Mouse (Mus musculus): ENCODE data around the gene Rin2. TPM values are rescaled to one million over a fixed set of nuclear protein-coding genes. Genes with fewer than 3 reads are reported as not detected.

Rin2 gene
- polyA plus RNA-seq, 1 experiment from 2014 or later: 37.9 TPM

DNA sequence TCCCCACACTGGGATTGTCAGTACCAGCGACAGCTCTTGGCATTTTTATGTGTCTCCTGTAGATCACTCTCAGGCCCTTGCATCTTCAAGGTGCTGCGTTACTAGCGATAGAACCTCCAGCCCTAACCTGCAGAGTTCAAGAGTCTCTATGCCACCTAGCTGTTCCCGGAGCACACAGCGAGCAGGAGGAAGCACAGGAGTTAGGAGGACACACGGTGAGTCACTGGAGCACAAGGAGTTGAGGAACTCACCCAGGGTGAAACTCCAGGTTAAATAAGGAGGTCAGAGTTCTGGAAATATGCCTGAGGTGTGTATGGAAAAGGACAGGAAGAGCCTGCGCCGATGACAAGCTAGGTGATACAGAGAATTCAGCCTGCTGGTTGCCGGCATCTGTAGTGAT, 5.7 kb downstream of the Rin2 start:
- ATAC-seq (ENCODE audit: low read depth): no peak
- Histone ChIP-seq H3K9ac (ENCODE audit: low read length) (no peak overlapping the region), H3K9me3 (ENCODE audit: control insufficient read depth, low read length) (peaks cover 3% of the 10 kb centered on the region; the same call in 1 of the 2 replicates), H3K4me3 (ENCODE audit: low read length) (no peak overlapping the region), H3K4me1 (replicated peaks; ENCODE audit: control insufficient read depth, insufficient read depth, low read length) (peaks cover 48% of the 10 kb centered on the region), H3K36me3 (ENCODE audit: control insufficient read depth, insufficient read depth, low read length) (no peaks in the 10 kb centered on the region), H3K4me2 (ENCODE audit: low read depth, low read length) (no peak overlapping the region), H3K27me3 (ENCODE audit: control insufficient read depth, insufficient read depth, low read depth, low read length) (no peaks in the 10 kb centered on the region), H3K27ac (ENCODE audit: low read length) (peak overlapping the region; percentile 68)
- WGBS: 64% methylated on average over 9 of the region's 9 CpGs

DNA sequence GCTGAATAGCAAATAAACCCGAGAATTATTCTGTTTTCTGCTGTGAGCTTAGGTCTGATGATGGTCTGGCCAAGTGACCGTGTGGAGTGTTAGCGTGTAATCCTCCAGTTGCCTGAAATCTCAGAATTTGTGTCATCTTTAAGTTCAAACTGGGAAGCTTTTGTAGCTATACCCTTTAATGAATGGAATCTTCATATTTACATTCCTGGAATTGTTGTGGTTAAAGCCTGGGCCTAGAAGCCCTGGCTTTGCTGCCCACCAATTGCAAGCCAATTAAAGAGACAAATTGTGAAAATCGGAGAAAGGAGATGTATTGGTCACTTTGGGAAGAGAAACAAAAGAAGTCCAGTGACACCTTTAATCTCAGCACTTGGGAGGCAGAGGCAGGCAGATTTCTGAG, 6.6 kb downstream of the Rin2 start:
- no peaks in the 10 kb centered on the region for H3K36me3 ChIP-seq (ENCODE audit: control insufficient read depth, insufficient read depth, low read length)
- H3K4me3 ChIP-seq (ENCODE audit: low read length): no peak overlapping the region
- peaks cover 40% of the 10 kb centered on the region for H3K4me1 ChIP-seq (replicated peaks; ENCODE audit: control insufficient read depth, insufficient read depth, low read length)
- 57% methylated on average over 4 of the region's 4 CpGs for WGBS
- H3K9ac ChIP-seq (ENCODE audit: low read length): no peak overlapping the region
- H3K4me2 ChIP-seq (ENCODE audit: low read depth, low read length): no peak overlapping the region
- H3K27me3 ChIP-seq (ENCODE audit: control insufficient read depth, insufficient read depth, low read depth, low read length): no peaks in the 10 kb centered on the region
- peaks cover 3% of the 10 kb centered on the region; the same call in 1 of the 2 replicates for H3K9me3 ChIP-seq (ENCODE audit: control insufficient read depth, low read length)
- peak overlapping the region; percentile 12; the same call in 1 of the 2 replicates for H3K27ac ChIP-seq (ENCODE audit: low read length)
- ATAC-seq (ENCODE audit: low read depth): peak; percentile 1; the same call in 1 of the 2 replicates

DNA sequence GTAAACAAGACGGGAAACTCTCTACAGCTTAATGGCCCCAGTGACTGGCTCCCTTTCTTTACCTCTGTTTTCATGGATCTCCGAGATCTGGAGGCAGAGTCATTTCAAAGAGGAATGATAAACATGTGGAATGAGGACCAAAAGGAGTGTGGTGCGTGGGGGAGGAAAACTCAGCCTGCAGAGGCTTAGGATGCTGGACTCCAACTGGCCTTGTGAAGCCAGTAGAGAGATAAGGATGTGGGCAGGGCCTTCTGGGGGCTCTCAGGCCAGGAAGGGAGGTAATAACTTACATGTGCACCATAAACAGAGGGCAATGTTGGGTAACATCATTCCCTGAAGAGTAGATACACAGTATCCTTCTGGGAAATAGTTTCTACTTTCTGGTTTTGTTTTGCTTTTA, 7.9 kb downstream of the Rin2 start:
- H3K27me3 ChIP-seq (ENCODE audit: control insufficient read depth, insufficient read depth, low read depth, low read length): no peaks in the 10 kb centered on the region
- no peak overlapping the region for H3K9ac ChIP-seq (ENCODE audit: low read length)
- WGBS: 40% methylated on average over 3 of the region's 3 CpGs
- no peaks in the 10 kb centered on the region for H3K9me3 ChIP-seq (ENCODE audit: control insufficient read depth, low read length)
- ATAC-seq (ENCODE audit: low read depth): no peak
- no peaks in the 10 kb centered on the region for H3K36me3 ChIP-seq (ENCODE audit: control insufficient read depth, insufficient read depth, low read length)
- no peak overlapping the region for H3K4me3 ChIP-seq (ENCODE audit: low read length)
- no peak overlapping the region for H3K4me2 ChIP-seq (ENCODE audit: low read depth, low read length)
- no peak overlapping the region for H3K27ac ChIP-seq (ENCODE audit: low read length)
- H3K4me1 ChIP-seq (replicated peaks; ENCODE audit: control insufficient read depth, insufficient read depth, low read length): peaks cover 35% of the 10 kb centered on the region

DNA sequence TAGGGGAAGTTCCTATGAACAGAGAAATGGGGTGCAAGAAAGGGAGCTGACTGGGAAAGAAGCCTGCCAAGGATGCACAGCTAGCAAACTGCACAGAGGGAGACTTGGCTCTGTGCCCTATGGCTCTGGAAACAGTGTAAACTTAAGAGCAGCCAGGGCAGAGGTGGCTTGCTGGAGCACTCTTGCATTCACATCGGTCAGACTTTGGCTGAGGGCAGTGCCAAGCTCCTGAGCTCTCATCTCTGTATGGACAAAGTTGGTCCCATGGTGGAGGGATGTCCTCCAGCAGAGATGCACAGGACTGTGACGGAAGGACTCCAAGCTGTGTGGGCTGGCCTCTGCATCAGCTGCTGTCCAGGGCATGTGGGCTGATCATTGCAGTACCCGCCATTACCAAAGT, 8.5 kb downstream of the Rin2 start:
- H3K4me1 ChIP-seq (replicated peaks; ENCODE audit: control insufficient read depth, insufficient read depth, low read length): peaks cover 35% of the 10 kb centered on the region
- 0 out of 2 replicates have a peak overlapping the region, but pooled peaks have one; percentile 9 for H3K27ac ChIP-seq (ENCODE audit: low read length)
- no peaks in the 10 kb centered on the region for H3K27me3 ChIP-seq (ENCODE audit: control insufficient read depth, insufficient read depth, low read depth, low read length)
- no peaks in the 10 kb centered on the region for H3K36me3 ChIP-seq (ENCODE audit: control insufficient read depth, insufficient read depth, low read length)
- H3K4me2 ChIP-seq (ENCODE audit: low read depth, low read length): no peak overlapping the region
- WGBS: 32% methylated on average over 3 of the region's 3 CpGs
- no peaks in the 10 kb centered on the region for H3K9me3 ChIP-seq (ENCODE audit: control insufficient read depth, low read length)
- H3K4me3 ChIP-seq (ENCODE audit: low read length): no peak overlapping the region
- H3K9ac ChIP-seq (ENCODE audit: low read length): no peak overlapping the region
- ATAC-seq (ENCODE audit: low read depth): peak; percentile 74

DNA sequence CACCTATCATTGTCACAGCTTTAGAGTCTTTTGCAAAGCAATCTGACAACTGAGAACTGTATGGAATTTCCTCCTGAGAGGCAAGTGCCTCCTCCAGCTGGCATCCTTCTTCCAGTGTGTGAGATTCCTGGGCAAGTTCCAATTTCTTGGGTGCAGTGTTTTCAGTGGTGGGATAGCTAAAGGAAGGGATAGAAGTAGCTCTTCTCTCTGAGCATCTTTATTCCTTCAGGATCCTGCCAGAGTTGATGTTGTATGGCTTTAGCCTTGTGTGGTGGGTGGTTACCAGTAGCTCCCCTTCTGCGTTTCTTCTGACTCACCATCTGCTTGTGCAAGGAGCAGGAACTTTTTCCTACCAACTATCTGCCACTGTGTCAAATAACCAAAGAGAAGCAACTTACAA, 9.1 kb downstream of the Rin2 start:
- H3K4me2 ChIP-seq (ENCODE audit: low read depth, low read length): no peak overlapping the region
- 70% methylated on average over 1 of the region's 1 CpGs for WGBS

DNA sequence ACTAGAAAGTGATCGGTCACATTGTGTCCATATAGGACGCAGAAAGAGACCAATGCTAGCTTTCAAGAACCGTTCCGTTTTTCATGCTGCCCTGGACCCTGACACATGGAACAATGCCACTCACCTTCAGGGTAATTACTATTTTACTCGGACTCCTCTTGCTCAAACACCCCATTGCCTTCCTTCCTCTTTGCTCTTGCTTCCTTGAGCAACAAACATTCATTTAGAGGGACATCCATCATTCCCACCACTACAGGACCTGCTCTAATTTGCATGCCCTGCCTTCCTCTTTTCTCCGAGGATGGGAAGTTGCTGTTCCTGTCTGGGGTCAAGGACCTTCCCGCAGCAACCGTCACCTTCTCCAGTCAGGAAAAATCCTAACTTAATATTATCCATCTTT, 9.9 kb downstream of the Rin2 start:
- Histone ChIP-seq H3K27ac (ENCODE audit: low read length) (no peak overlapping the region), H3K27me3 (ENCODE audit: control insufficient read depth, insufficient read depth, low read depth, low read length) (no peaks in the 10 kb centered on the region), H3K36me3 (ENCODE audit: control insufficient read depth, insufficient read depth, low read length) (no peaks in the 10 kb centered on the region), H3K4me1 (replicated peaks; ENCODE audit: control insufficient read depth, insufficient read depth, low read length) (peaks cover 34% of the 10 kb centered on the region), H3K9ac (ENCODE audit: low read length) (no peak overlapping the region), H3K4me2 (ENCODE audit: low read depth, low read length) (no peak overlapping the region), H3K9me3 (ENCODE audit: control insufficient read depth, low read length) (no peaks in the 10 kb centered on the region), H3K4me3 (ENCODE audit: low read length) (no peak overlapping the region)
- 66% methylated on average over 8 of the region's 8 CpGs for WGBS
- ATAC-seq (ENCODE audit: low read depth): no peak

More for the DNA sequence above, 9.1 kb downstream of the Rin2 start:
- no peak for ATAC-seq (ENCODE audit: low read depth)
- Histone ChIP-seq H3K27me3 (ENCODE audit: control insufficient read depth, insufficient read depth, low read depth, low read length) (no peaks in the 10 kb centered on the region), H3K9ac (ENCODE audit: low read length) (no peak overlapping the region), H3K4me1 (replicated peaks; ENCODE audit: control insufficient read depth, insufficient read depth, low read length) (peaks cover 35% of the 10 kb centered on the region), H3K27ac (ENCODE audit: low read length) (no peak overlapping the region), H3K4me3 (ENCODE audit: low read length) (no peak overlapping the region), H3K9me3 (ENCODE audit: control insufficient read depth, low read length) (no peaks in the 10 kb centered on the region), H3K36me3 (ENCODE audit: control insufficient read depth, insufficient read depth, low read length) (no peaks in the 10 kb centered on the region)

DNA sequence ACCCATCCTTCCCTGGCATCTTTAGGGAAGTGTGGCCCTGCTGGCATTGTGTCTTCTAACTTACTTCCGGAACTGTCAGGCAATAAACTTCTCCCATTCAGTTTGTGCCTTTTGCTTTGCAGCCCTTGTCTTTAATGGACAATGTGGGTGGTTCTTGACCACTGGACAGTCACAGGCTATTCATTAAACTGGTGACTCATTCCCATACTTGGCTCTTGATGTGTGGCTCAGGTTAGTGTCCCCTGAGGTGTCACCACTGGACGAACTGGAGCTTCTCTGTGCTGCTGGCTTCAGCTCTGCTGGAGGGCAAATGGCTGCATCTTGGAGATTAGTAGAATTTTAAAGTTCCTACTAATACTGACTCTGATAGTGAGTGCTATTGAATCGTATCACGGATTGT, 11.0 kb downstream of the Rin2 start:
- Histone ChIP-seq H3K9ac (ENCODE audit: low read length) (no peak overlapping the region), H3K27ac (ENCODE audit: low read length) (no peak overlapping the region), H3K36me3 (ENCODE audit: control insufficient read depth, insufficient read depth, low read length) (no peaks in the 10 kb centered on the region), H3K9me3 (ENCODE audit: control insufficient read depth, low read length) (no peaks in the 10 kb centered on the region), H3K27me3 (ENCODE audit: control insufficient read depth, insufficient read depth, low read depth, low read length) (no peaks in the 10 kb centered on the region), H3K4me2 (ENCODE audit: low read depth, low read length) (no peak overlapping the region), H3K4me3 (ENCODE audit: low read length) (no peak overlapping the region), H3K4me1 (replicated peaks; ENCODE audit: control insufficient read depth, insufficient read depth, low read length) (peaks cover 28% of the 10 kb centered on the region)
- 78% methylated on average over 4 of the region's 4 CpGs for WGBS
- ATAC-seq (ENCODE audit: low read depth): no peak

DNA sequence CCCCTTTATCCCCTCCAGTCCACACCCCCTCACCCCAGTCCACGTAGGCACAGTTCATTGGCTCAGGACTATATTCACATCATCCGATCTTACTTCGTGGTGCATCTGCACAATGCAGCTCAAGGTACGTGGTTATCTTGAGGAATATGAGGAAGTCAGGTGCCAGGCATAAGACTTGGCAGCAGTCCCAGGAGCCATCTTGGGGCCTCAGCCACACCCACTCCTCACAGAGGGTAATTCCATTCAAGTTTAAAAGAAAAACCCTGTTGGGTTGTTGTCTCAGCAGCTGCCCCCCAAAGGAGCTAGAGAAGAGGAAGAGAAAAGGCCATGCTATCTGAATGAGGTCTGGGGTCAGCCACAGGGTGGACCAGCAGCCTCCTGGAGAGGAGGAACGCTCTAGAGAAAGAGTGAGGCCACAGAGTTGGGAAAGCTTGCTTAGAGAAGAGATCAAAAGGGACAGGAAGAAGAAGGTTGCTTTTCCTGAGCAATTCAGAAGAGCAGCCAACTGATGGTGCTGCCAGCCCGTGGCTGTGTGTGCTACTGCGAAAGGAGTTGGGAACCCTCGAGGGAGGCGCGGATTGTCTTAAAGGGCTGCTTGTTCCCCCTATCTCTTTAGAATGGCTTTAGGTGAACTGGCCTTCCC, 16.5 kb downstream of the Rin2 start:
- WGBS: 79% methylated on average over 10 of the region's 10 CpGs
- no peak for ATAC-seq (ENCODE audit: low read depth)

DNA sequence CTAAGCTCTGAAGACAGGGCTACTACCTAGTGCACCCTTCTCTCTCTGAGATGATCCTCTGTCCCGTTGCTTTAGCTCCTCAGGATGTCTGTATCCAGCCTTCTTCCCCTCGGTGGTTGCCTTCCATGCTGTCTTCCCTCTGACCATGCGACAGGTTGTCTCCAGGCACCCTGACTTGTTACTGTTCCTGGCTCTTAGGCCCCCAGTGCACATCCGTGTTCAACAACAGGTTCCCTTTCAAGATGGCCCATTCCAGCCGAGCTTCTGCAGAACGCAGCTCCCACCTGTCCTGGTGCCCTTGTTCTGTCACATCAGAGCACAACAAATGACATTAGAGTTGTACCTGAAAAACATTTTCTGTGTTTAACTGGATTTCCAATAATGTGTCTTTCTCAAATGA, 22.1 kb downstream of the Rin2 start:
- H3K9ac ChIP-seq (ENCODE audit: low read length): no peak overlapping the region
- no peaks in the 10 kb centered on the region for H3K36me3 ChIP-seq (ENCODE audit: control insufficient read depth, insufficient read depth, low read length)
- H3K4me2 ChIP-seq (ENCODE audit: low read depth, low read length): no peak overlapping the region
- H3K9me3 ChIP-seq (ENCODE audit: control insufficient read depth, low read length): no peaks in the 10 kb centered on the region
- H3K4me1 ChIP-seq (replicated peaks; ENCODE audit: control insufficient read depth, insufficient read depth, low read length): no peaks in the 10 kb centered on the region
- ATAC-seq (ENCODE audit: low read depth): no peak
- no peak overlapping the region for H3K4me3 ChIP-seq (ENCODE audit: low read length)
- no peak overlapping the region for H3K27ac ChIP-seq (ENCODE audit: low read length)
- H3K27me3 ChIP-seq (ENCODE audit: control insufficient read depth, insufficient read depth, low read depth, low read length): no peaks in the 10 kb centered on the region
- WGBS: 78% methylated on average over 6 of the region's 6 CpGs

More for the DNA sequence above, 16.5 kb downstream of the Rin2 start:
- Histone ChIP-seq H3K27ac (ENCODE audit: low read length) (no peak overlapping the region), H3K27me3 (ENCODE audit: control insufficient read depth, insufficient read depth, low read depth, low read length) (no peaks in the 10 kb centered on the region), H3K9me3 (ENCODE audit: control insufficient read depth, low read length) (no peaks in the 10 kb centered on the region), H3K36me3 (ENCODE audit: control insufficient read depth, insufficient read depth, low read length) (no peaks in the 10 kb centered on the region), H3K4me2 (ENCODE audit: low read depth, low read length) (no peak overlapping the region), H3K9ac (ENCODE audit: low read length) (no peak overlapping the region), H3K4me3 (ENCODE audit: low read length) (no peak overlapping the region), H3K4me1 (replicated peaks; ENCODE audit: control insufficient read depth, insufficient read depth, low read length) (peaks cover 9% of the 10 kb centered on the region)
